Mouse (Mus musculus): ENCODE data around the gene Calhm4. TPM values are rescaled to one million over a fixed set of nuclear protein-coding genes. Genes with fewer than 3 reads are reported as not detected.

Gene Calhm4
- not detected in 2 replicates for polyA plus RNA-seq (2015; fragmentation: Nextera tagmentation; extraction: Ambion mirVana)

GRCm38 (mm10) chr10:34044210-34044609, at the start of gene Calhm4:
Gene Calhm4 (minus strand): TSS chr10:34044310.
- H3K9me3 ChIP-seq: no peaks in the 10 kb centered on the region
- no peak within 1 kb of the TSS for H3K27ac ChIP-seq
- no peaks in the 10 kb centered on the region for H3K27me3 ChIP-seq
- no peak for ATAC-seq (ENCODE audit: insufficient number of reproducible peaks, low FRiP score, low TSS enrichment, low read depth)
- 80% methylated on average over 5 of the region's 5 CpGs for WGBS
- H3K9ac ChIP-seq: no peak within 1 kb of the TSS
- no peak within 1 kb of the TSS for H3K4me2 ChIP-seq
- H3K36me3 ChIP-seq: no peaks in the 10 kb centered on the region
- H3K4me1 ChIP-seq: no peaks in the 10 kb centered on the region
- no peak within 1 kb of the TSS for H3K4me3 ChIP-seq

GRCm38 (mm10) chr10:34091888-34092287, 47.8 kb upstream of the Calhm4 start:
- WGBS: 63% methylated on average over 5 of the region's 5 CpGs
- H3K27me3 ChIP-seq: no peaks in the 10 kb centered on the region
- no peak overlapping the region for H3K27ac ChIP-seq
- H3K4me3 ChIP-seq: no peak overlapping the region
- no peak overlapping the region for H3K4me2 ChIP-seq
- H3K9ac ChIP-seq: no peak overlapping the region
- no peaks in the 10 kb centered on the region for H3K9me3 ChIP-seq
- no peak for ATAC-seq (ENCODE audit: insufficient number of reproducible peaks, low FRiP score, low TSS enrichment, low read depth)
- no peaks in the 10 kb centered on the region for H3K36me3 ChIP-seq
- H3K4me1 ChIP-seq: no peaks in the 10 kb centered on the region

DNA sequence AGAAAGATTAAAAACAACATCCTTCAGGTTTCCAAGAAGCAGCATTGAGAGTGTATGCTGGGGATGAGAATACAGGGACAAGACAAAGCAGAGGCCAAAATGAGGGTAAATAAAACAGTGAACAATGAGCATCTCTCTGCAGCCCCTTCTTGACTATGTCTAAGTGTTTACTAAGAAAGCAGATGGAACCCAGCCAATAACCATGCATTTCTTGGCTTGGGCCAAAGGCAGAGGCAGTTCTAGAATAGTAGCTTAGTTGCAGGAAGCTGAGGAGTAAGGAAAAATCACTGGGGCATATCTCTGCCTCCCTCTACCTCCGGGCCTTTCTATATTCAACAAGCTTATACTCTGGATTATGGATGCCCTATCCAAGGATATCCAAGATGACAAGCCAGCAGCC, 46.4 kb upstream of the Calhm4 start:
- Histone ChIP-seq H3K27ac (no peak overlapping the region), H3K4me1 (no peaks in the 10 kb centered on the region), H3K9ac (no peak overlapping the region), H3K4me2 (no peak overlapping the region), H3K4me3 (no peak overlapping the region), H3K9me3 (no peaks in the 10 kb centered on the region), H3K36me3 (no peaks in the 10 kb centered on the region), H3K27me3 (no peaks in the 10 kb centered on the region)
- no peak for ATAC-seq (ENCODE audit: insufficient number of reproducible peaks, low FRiP score, low TSS enrichment, low read depth)
- 86% methylated on average over 1 of the region's 1 CpGs for WGBS

DNA sequence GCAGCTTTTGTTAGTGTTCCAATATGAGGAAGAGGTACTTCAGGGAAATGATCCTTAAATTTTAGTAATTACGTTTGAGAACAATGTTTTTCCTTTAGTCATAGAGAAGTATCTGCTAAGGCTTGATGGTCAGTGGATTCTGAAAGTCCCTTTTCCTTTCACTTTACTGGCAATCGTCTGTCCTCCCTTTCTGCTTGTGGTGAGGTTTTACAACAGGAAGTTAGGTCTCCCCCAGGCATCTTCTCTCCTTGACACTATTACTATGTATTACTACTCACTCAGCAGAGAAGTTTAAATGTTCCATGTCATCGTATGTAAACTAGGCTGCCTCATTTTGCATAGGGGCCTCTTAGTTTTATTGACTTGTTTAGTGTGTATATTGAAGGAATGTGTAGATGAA, 45.4 kb upstream of the Calhm4 start:
- Histone ChIP-seq H3K4me3 (no peak overlapping the region), H3K4me1 (no peaks in the 10 kb centered on the region)
- no peak for ATAC-seq (ENCODE audit: insufficient number of reproducible peaks, low FRiP score, low TSS enrichment, low read depth)

DNA sequence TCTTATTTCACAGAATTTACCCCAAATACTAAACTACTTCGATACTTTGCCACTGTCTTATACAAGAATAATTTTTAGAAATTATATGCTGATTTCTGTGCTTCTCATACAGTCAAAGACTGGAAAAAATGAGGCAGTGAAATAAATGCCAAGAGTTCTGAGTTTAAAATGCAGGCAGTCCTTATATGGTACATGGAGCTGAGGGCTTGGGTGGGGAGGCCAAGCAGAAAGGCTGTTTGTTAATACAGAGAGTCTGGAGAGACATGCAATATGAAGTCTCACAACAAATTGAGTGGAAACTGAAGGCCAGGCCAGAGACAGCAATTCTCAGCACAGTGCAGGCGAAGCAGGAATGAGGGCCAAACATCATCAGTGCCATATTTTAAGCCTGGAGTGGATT, 44.4 kb upstream of the Calhm4 start:
- Histone ChIP-seq H3K36me3 (no peaks in the 10 kb centered on the region), H3K4me2 (no peak overlapping the region), H3K4me1 (no peaks in the 10 kb centered on the region), H3K9me3 (no peaks in the 10 kb centered on the region), H3K9ac (no peak overlapping the region), H3K27ac (no peak overlapping the region), H3K27me3 (no peaks in the 10 kb centered on the region), H3K4me3 (no peak overlapping the region)
- no peak for ATAC-seq (ENCODE audit: insufficient number of reproducible peaks, low FRiP score, low TSS enrichment, low read depth)
- WGBS: 84% methylated on average over 2 of the region's 2 CpGs

More for the DNA sequence above, 45.4 kb upstream of the Calhm4 start:
- H3K27me3 ChIP-seq: no peaks in the 10 kb centered on the region
- H3K36me3 ChIP-seq: no peaks in the 10 kb centered on the region
- no peak overlapping the region for H3K4me2 ChIP-seq
- WGBS: 54% methylated on average over 3 of the region's 3 CpGs
- H3K9ac ChIP-seq: no peak overlapping the region
- H3K9me3 ChIP-seq: no peaks in the 10 kb centered on the region
- H3K27ac ChIP-seq: no peak overlapping the region

GRCm38 (mm10) chr10:34086514-34086913, 42.4 kb upstream of the Calhm4 start:
- Histone ChIP-seq H3K9me3 (no peaks in the 10 kb centered on the region), H3K27me3 (no peaks in the 10 kb centered on the region), H3K27ac (no peak overlapping the region), H3K9ac (no peak overlapping the region), H3K36me3 (no peaks in the 10 kb centered on the region), H3K4me3 (no peak overlapping the region), H3K4me2 (no peak overlapping the region), H3K4me1 (no peaks in the 10 kb centered on the region)
- 88% methylated on average over 1 of the region's 1 CpGs for WGBS
- no peak for ATAC-seq (ENCODE audit: insufficient number of reproducible peaks, low FRiP score, low TSS enrichment, low read depth)

- H3K4me2 ChIP-seq: no peak overlapping the region
- WGBS: 83% methylated on average over 5 of the region's 5 CpGs
- no peaks in the 10 kb centered on the region for H3K9me3 ChIP-seq
- no peaks in the 10 kb centered on the region for H3K4me1 ChIP-seq
- H3K27ac ChIP-seq: no peak overlapping the region
- no peak overlapping the region for H3K9ac ChIP-seq
- no peaks in the 10 kb centered on the region for H3K27me3 ChIP-seq
- no peak for ATAC-seq (ENCODE audit: insufficient number of reproducible peaks, low FRiP score, low TSS enrichment, low read depth)
- no peak overlapping the region for H3K4me3 ChIP-seq
- H3K36me3 ChIP-seq: no peaks in the 10 kb centered on the region
Measured at GRCm38 (mm10) chr10:34074522-34075200, 30.6 kb upstream of the Calhm4 start.

DNA sequence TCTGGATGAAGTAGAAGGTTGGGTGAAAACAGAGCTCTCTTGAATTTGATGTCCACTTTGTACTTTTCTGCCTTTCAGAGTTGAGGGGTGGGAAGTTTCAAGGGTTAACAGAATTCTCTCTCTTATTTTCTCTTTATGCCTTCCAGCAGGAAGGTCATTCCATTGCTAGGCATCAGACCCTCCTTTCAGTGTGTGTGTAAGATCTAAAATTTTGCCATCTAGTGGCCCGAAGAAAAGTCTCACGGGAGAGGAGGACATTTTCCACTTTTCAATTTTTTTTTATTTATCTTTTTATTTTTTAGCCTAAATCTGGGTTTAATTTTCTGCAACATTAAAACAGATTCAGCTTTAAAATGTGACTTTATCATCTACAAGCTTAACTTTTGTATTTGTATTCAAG, 27.5 kb upstream of the Calhm4 start:
- Histone ChIP-seq H3K9me3 (no peaks in the 10 kb centered on the region), H3K36me3 (no peaks in the 10 kb centered on the region), H3K27me3 (no peaks in the 10 kb centered on the region), H3K4me2 (no peak overlapping the region), H3K9ac (no peak overlapping the region), H3K4me1 (no peaks in the 10 kb centered on the region), H3K4me3 (no peak overlapping the region), H3K27ac (no peak overlapping the region)
- no peak for ATAC-seq (ENCODE audit: insufficient number of reproducible peaks, low FRiP score, low TSS enrichment, low read depth)
- 55% methylated on average over 2 of the region's 2 CpGs for WGBS

DNA sequence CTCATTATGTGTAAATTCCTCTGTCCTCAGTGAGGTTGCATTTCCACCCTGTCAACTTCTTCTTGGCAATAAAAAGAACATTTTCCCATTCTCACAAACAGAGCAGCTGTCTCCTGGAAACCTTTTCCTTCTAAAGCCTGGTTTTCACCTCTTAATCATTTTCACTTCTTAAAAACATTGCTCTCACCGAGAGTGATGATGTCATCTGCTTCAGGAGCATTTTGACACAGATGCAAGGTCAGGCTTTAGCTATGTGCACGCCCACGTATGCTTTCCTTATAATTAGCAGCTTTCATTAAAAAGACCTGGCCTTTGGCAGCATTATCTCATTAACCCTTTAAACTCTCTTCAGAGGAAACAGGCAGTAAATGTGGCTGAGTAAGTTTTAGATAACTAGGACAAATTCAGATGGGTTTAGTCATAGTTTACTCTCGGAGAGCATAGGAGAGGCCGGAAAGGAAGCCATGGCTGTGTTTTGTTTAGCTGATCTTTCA, 26.9 kb upstream of the Calhm4 start:
- H3K4me2 ChIP-seq: no peak overlapping the region
- no peaks in the 10 kb centered on the region for H3K36me3 ChIP-seq
- no peaks in the 10 kb centered on the region for H3K27me3 ChIP-seq
- 27% methylated on average over 5 of the region's 5 CpGs for WGBS
- no peak overlapping the region for H3K9ac ChIP-seq
- H3K4me3 ChIP-seq: no peak overlapping the region
- H3K4me1 ChIP-seq: no peaks in the 10 kb centered on the region
- H3K9me3 ChIP-seq: no peaks in the 10 kb centered on the region
- no peak for ATAC-seq (ENCODE audit: insufficient number of reproducible peaks, low FRiP score, low TSS enrichment, low read depth)
- H3K27ac ChIP-seq: no peak overlapping the region

DNA sequence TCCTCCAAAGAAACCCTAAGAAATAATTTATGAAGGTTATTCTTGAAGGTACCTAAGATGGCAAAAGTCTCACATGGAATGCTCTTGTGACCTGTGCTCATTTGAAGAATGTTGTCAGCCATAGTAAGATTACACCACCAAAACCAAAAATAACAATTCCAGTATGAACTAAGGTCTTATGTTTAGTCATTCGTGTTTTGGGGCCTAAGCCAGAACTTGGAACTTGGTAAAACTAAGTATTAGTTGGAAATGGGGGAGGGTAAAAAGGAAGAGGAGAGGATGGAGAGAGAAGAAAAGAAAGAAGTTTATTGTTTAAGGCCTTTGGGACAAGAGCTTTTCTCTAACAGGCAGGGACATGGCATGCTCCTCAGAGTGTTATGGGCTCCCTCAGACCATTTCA, 25.5 kb upstream of the Calhm4 start:
- no peaks in the 10 kb centered on the region for H3K27me3 ChIP-seq
- no peaks in the 10 kb centered on the region for H3K36me3 ChIP-seq
- WGBS: 54% methylated on average over 1 of the region's 1 CpGs
- no peak overlapping the region for H3K4me3 ChIP-seq
- H3K9me3 ChIP-seq: no peaks in the 10 kb centered on the region
- ATAC-seq (ENCODE audit: insufficient number of reproducible peaks, low FRiP score, low TSS enrichment, low read depth): no peak
- H3K4me2 ChIP-seq: no peak overlapping the region
- H3K27ac ChIP-seq: no peak overlapping the region
- no peaks in the 10 kb centered on the region for H3K4me1 ChIP-seq
- no peak overlapping the region for H3K9ac ChIP-seq

DNA sequence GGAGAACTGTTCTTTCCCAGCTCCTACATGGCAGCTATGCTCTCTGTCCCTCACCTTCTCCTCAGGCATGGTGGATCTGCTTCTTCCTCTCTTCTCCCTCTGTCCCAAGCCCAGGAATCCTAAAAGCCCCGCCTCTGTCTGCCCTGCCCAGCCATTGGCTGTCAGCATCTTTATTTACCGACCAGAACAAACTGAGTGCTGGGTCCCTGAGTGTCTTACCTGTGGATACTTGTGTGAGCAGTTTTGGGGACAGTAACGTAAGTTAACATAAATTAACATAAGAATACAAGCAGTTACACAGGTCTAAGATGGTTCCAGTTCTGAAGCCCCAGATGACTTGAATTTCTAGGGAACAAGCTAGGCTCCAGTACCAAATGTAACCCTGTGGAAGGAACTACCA, 22.5 kb upstream of the Calhm4 start:
- Histone ChIP-seq H3K36me3 (no peaks in the 10 kb centered on the region), H3K4me2 (no peak overlapping the region), H3K9ac (no peak overlapping the region), H3K9me3 (no peaks in the 10 kb centered on the region), H3K27ac (no peak overlapping the region), H3K4me1 (no peaks in the 10 kb centered on the region), H3K27me3 (no peaks in the 10 kb centered on the region), H3K4me3 (no peak overlapping the region)
- 58% methylated on average over 3 of the region's 3 CpGs for WGBS
- ATAC-seq (ENCODE audit: insufficient number of reproducible peaks, low FRiP score, low TSS enrichment, low read depth): no peak

DNA sequence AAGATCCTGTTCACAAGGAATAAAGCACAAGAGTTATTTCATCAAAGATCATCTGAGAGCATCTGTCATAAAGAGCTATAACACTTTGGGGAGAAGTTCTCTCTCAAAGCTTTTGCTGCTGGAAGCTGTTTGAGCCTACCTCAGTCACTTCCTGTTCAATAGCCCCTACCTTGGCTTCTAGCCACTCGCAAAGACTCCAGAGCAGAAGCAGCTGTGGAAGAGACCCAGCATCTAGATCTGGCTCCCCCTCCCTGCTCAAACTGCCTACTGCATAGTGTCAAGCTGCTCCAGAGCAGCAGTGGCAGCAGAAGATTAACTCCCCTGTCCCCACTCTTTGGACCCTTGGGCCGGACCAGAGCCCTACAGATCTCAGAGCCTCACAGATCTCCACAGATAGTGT, 9.9 kb upstream of the Calhm4 start:
- no peak for ATAC-seq (ENCODE audit: insufficient number of reproducible peaks, low FRiP score, low TSS enrichment, low read depth)
- Histone ChIP-seq H3K4me1 (no peaks in the 10 kb centered on the region), H3K27me3 (no peaks in the 10 kb centered on the region), H3K4me2 (no peak overlapping the region), H3K4me3 (no peak overlapping the region), H3K36me3 (no peaks in the 10 kb centered on the region), H3K27ac (no peak overlapping the region), H3K9ac (no peak overlapping the region), H3K9me3 (no peaks in the 10 kb centered on the region)
- WGBS: 78% methylated on average over 2 of the region's 2 CpGs

DNA sequence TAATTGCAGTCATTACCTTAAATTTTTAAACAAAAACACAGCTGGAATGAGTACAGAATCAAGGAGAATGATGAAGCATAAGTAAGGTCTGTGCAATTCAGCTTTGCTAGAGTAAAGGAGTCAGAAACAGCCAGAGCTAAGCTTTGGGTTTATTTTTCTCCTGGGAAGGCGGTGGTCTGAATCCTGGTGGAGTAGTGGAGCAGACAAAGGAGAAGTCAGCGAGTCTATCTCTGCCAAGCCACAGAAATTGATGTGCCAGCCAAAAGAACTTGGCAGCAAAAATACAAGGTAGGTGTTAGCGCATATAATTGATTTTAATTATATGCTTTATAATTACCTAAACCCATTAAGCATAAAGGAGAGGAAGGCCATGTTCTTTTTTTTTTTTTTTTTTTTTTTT, 6.7 kb downstream of the Calhm4 start, which contains the start of gene Trappc3l:
Trappc3l (plus strand) TSS at position 197 of the 400 bp plus-strand sequence.
- H3K4me1 ChIP-seq: peaks cover 7% of the 10 kb centered on the region; the same call in 1 of the 2 replicates
- no peaks in the 10 kb centered on the region for H3K9me3 ChIP-seq
- no peak for ATAC-seq (ENCODE audit: insufficient number of reproducible peaks, low FRiP score, low TSS enrichment, low read depth)
- H3K36me3 ChIP-seq: no peaks in the 10 kb centered on the region
- no peak within 1 kb of the TSS for H3K4me3 ChIP-seq
- no peak within 1 kb of the TSS for H3K9ac ChIP-seq
- no peak within 1 kb of the TSS for H3K27ac ChIP-seq
- H3K27me3 ChIP-seq: no peaks in the 10 kb centered on the region
- WGBS: 56% methylated on average over 3 of the region's 3 CpGs
- no peak within 1 kb of the TSS for H3K4me2 ChIP-seq

Data from limb, embryonic 15.5 days (tissue).